Mouse (Mus musculus) midbrain, embryonic 11.5 days (tissue): ENCODE measurements around the gene Slc7a8. TPM values are rescaled to one million over a fixed set of nuclear protein-coding genes. Genes with fewer than 3 reads are reported as not detected.

ENCODE experiments used
- ATAC-seq: fragments of 200-750 bp; cut with Nextera tagmentation; 2 replicates; pipeline ENCODE4 v1.8.0; 2017; ENCODE audit warnings: moderate TSS enrichment, moderate library complexity; ENCODE audit not compliant: low FRiP score
- DNase-seq: peaks from one replicate; pipeline ENCODE4 v3.0.0; 2015; ENCODE audit warnings: low spot score; ENCODE audit errors: missing footprints
- H3K27ac ChIP-seq: fragments of 300-500 bp; sonication (generic); 2 replicates; pipeline ENCODE4 v1.5.1; 2014; ENCODE audit warnings: low read depth, low read length
- H3K27me3 ChIP-seq: fragments of 300-500 bp; sonication (generic); 2 replicates; pipeline ENCODE4 v1.6.1; 2014; ENCODE audit warnings: mild to moderate bottlenecking, low read length, moderate library complexity, mixed read lengths; ENCODE audit not compliant: control insufficient read depth, insufficient read depth
- H3K36me3 ChIP-seq: fragments of 300-500 bp; sonication (generic); 2 replicates; pipeline ENCODE4 v1.6.1; 2014; ENCODE audit warnings: mild to moderate bottlenecking, low read length, moderate library complexity, mixed read lengths; ENCODE audit not compliant: control insufficient read depth, insufficient read depth
- H3K4me1 ChIP-seq: fragments of 300-500 bp; sonication (generic); 2 replicates; pipeline ENCODE4 v1.6.1; 2014; ENCODE audit warnings: low read length; ENCODE audit not compliant: control insufficient read depth, insufficient read depth
- H3K4me2 ChIP-seq: fragments of 300-500 bp; sonication (generic); 2 replicates; pipeline ENCODE4 v1.6.1; 2014; ENCODE audit warnings: mild to moderate bottlenecking, moderate library complexity
- H3K4me3 ChIP-seq: fragments of 300-500 bp; sonication (generic); 2 replicates; pipeline ENCODE4 v1.5.1; 2014; ENCODE audit warnings: low read depth, low read length
- H3K9ac ChIP-seq: fragments of 300-500 bp; sonication (generic); 2 replicates; pipeline ENCODE4 v1.6.1; 2014; ENCODE audit warnings: low read length
- H3K9me3 ChIP-seq: fragments of 300-500 bp; sonication (generic); 2 replicates; pipeline ENCODE4 v1.6.1; 2016; ENCODE audit warnings: low read length; ENCODE audit not compliant: control insufficient read depth
- WGBS: fragments of 180-500 bp; shearing (Covaris S2); extraction: QIAGEN DNeasy Blood & Tissue Kit; methylation state at CpG from one replicate; pipeline ENCODE4 v1.1.7; 2014; 5-methylcytosine and 5-hydroxymethylcytosine counted together
- polyA plus RNA-seq: library from polyadenylated mRNA; unstranded; fragments of >200 nt; fragmentation: Nextera tagmentation; extraction: Ambion mirVana; gene quantifications from 2 replicates; pipeline ENCODE4 v1.2.1, GENCODE M21; 2014

Gene Slc7a8
- polyA plus RNA-seq, 1 experiment from 2014 or later: 2.8 TPM

GRCm38 (mm10) chr14:54802428-54802827 is 20.7 kb upstream of the Slc7a8 start:
- H3K4me3 ChIP-seq: no peak overlapping the region
- no peaks in the 10 kb centered on the region for H3K4me1 ChIP-seq
- no peak overlapping the region for H3K27ac ChIP-seq
- H3K36me3 ChIP-seq: no peaks in the 10 kb centered on the region
- DNase-seq: no peak
- no peak overlapping the region for H3K9ac ChIP-seq
- no peak for ATAC-seq
- no peak overlapping the region for H3K4me2 ChIP-seq
- H3K9me3 ChIP-seq: no peaks in the 10 kb centered on the region
- 90% methylated on average over 4 of the region's 4 CpGs for whole genome bisulfite sequencing
- no peaks in the 10 kb centered on the region for H3K27me3 ChIP-seq

- no peaks in the 10 kb centered on the region for H3K36me3 ChIP-seq
- 61% methylated on average over 10 of the region's 10 CpGs for WGBS
- no peak overlapping the region for H3K4me3 ChIP-seq
- no peaks in the 10 kb centered on the region for H3K27me3 ChIP-seq
- no peak for ATAC-seq
- H3K9ac ChIP-seq: no peak overlapping the region
- H3K9me3 ChIP-seq: no peaks in the 10 kb centered on the region
- no peak overlapping the region for H3K4me2 ChIP-seq
- H3K27ac ChIP-seq: no peak overlapping the region
- H3K4me1 ChIP-seq: no peaks in the 10 kb centered on the region
- no peak for DNase-seq
Measured at GRCm38 (mm10) chr14:54799686-54800085, 17.9 kb upstream of the Slc7a8 start.

- ATAC-seq (no peak), DNase-seq (no peak)
- Histone ChIP-seq H3K27me3 (no peaks in the 10 kb centered on the region), H3K4me2 (no peak overlapping the region), H3K9me3 (no peaks in the 10 kb centered on the region), H3K27ac (no peak overlapping the region), H3K4me3 (no peak overlapping the region), H3K4me1 (no peaks in the 10 kb centered on the region), H3K9ac (no peak overlapping the region), H3K36me3 (no peaks in the 10 kb centered on the region)
- WGBS: 94% methylated on average over 15 of the region's 15 CpGs
Measured at GRCm38 (mm10) chr14:54796760-54797159, 15.0 kb upstream of the Slc7a8 start.

- H3K27ac ChIP-seq: no peak overlapping the region
- no peaks in the 10 kb centered on the region for H3K9me3 ChIP-seq
- H3K36me3 ChIP-seq: no peaks in the 10 kb centered on the region
- no peak overlapping the region for H3K4me3 ChIP-seq
- no peak overlapping the region for H3K4me2 ChIP-seq
- H3K9ac ChIP-seq: no peak overlapping the region
- no peak for DNase-seq
- no peaks in the 10 kb centered on the region for H3K4me1 ChIP-seq
- no peaks in the 10 kb centered on the region for H3K27me3 ChIP-seq
- ATAC-seq: no peak
- 77% methylated on average over 1 of the region's 1 CpGs for WGBS
Measured at GRCm38 (mm10) chr14:54795901-54796300, 14.2 kb upstream of the Slc7a8 start.

DNA sequence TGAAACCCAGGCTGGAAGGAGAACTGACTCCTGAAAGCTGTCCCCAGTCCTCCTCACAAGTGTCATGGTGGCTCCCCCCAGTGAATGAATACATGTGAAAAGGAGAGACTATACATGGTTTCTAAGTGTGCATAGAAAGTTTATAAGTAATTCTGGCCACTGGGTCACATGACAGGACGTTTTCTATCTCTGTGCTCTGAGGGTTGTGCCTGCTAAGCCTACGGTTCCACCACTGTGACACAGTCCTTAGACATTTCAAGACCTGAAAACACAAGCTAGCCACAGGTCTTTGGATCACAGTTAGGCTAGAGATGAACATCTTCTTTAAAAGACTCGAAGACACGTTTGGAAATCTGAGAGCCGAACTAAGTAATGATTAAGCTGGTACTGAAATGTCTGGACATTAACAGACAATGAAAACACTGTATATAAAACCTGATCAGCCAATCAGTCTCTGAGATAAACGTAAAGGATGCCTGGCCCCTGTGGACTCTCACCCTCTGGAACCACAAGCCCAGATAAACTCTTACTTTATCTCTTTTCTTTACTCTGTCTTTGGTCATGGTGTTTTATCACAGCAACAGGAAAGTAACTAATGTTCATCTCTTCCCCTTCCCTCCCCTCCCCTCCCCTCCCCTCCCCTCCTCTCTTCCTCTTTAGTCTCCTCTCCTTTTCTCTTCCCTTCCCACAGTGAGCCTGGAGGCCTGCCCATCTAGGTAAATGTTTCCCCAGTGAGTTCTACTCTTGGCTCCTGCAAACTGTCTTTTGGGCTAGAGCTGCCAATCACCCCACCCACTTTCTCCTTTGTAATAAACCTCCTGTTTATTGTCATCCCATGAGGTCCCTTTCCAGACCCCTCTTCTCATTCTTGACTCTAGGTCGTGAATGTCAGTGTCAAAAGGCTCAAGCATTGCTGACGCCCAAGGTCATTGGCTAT is 12.4 kb upstream of the Slc7a8 start:
- no peak overlapping the region for H3K4me2 ChIP-seq
- no peaks in the 10 kb centered on the region for H3K9me3 ChIP-seq
- WGBS: 84% methylated on average over 8 of the region's 8 CpGs

DNA sequence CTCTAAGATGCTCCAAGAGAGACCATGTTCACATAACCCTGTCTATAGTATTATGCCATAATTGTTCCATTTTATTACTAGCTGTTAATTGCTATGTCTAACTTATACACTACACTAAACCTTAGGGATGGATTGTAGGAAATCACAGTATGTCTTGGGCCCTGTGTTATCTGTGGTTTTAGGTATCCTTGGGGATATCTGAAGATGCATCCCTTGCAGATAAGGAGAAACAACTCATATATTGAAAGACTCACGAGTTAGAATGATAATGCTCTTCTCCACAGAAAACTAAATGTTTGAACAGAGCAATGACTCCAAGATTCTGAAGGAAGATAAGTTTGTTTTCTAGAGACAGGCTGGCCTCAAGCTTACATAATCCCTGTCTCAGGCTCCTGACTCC is 11.6 kb upstream of the Slc7a8 start:
- no peak for ATAC-seq
- H3K4me1 ChIP-seq: no peaks in the 10 kb centered on the region
- H3K9ac ChIP-seq: no peak overlapping the region
- H3K4me2 ChIP-seq: no peak overlapping the region
- no peak for DNase-seq
- H3K4me3 ChIP-seq: no peak overlapping the region
- H3K27me3 ChIP-seq: no peaks in the 10 kb centered on the region
- no peaks in the 10 kb centered on the region for H3K36me3 ChIP-seq
- no peaks in the 10 kb centered on the region for H3K9me3 ChIP-seq
- 81% methylated on average over 1 of the region's 1 CpGs for WGBS
- no peak overlapping the region for H3K27ac ChIP-seq

More for the DNA sequence above, 12.4 kb upstream of the Slc7a8 start:
- Histone ChIP-seq H3K36me3 (no peaks in the 10 kb centered on the region), H3K27me3 (no peaks in the 10 kb centered on the region), H3K4me1 (no peaks in the 10 kb centered on the region), H3K27ac (no peak overlapping the region), H3K9ac (no peak overlapping the region), H3K4me3 (no peak overlapping the region)
- no peak for DNase-seq
- ATAC-seq: no peak

DNA sequence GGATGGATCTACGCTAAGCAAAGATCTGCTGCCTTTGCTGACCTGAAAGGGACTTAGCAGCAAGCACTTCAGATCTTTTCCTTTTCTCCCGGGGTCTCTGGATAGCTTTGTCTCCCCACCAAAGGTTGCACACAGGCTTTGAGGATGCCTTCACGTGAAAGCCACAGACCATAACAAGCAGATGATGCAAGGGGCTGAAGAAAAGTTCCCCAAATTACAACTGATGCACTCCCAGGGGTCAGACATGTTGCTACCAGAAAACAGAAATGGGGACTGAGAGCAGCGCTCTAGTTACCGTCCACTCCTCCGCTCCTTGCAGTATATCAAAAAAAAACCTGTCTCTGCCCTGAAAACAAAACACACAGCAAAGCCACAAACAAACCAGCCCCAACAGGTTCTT is 10.4 kb upstream of the Slc7a8 start:
- DNase-seq (no peak), ATAC-seq (no peak)

DNA sequence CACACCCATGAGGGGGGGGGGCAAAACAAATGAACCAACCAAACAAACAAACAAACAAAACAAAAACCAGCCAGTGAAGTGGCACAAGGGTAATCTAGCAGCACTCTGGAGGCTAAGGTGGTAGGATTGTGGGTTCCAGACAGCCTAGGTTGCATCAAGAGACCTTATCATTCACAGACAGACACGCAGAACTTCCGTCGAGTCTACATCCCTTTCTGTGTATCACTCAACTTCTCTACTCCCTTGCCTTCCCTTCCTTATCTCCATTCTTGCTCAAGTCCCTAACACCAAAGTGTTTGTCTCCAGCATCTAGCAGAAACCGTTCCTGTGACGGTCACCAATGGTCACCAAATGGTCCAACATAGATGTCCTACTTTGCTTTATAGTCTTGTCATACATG is 6.5 kb upstream of the Slc7a8 start:
- no peak for DNase-seq
- Histone ChIP-seq H3K36me3 (no peaks in the 10 kb centered on the region), H3K27me3 (no peaks in the 10 kb centered on the region), H3K9ac (no peak overlapping the region), H3K4me1 (no peaks in the 10 kb centered on the region), H3K27ac (no peak overlapping the region), H3K4me3 (no peak overlapping the region), H3K4me2 (no peak overlapping the region), H3K9me3 (no peaks in the 10 kb centered on the region)
- no peak for ATAC-seq
- 91% methylated on average over 5 of the region's 5 CpGs for WGBS

More for the DNA sequence above, 10.4 kb upstream of the Slc7a8 start:
- no peak overlapping the region for H3K9ac ChIP-seq
- 79% methylated on average over 6 of the region's 6 CpGs for WGBS
- no peak overlapping the region for H3K4me3 ChIP-seq
- no peaks in the 10 kb centered on the region for H3K27me3 ChIP-seq
- H3K9me3 ChIP-seq: no peaks in the 10 kb centered on the region
- no peaks in the 10 kb centered on the region for H3K4me1 ChIP-seq
- no peaks in the 10 kb centered on the region for H3K36me3 ChIP-seq
- no peak overlapping the region for H3K4me2 ChIP-seq
- no peak overlapping the region for H3K27ac ChIP-seq

GRCm38 (mm10) chr14:54787226-54787625 is 5.5 kb upstream of the Slc7a8 start:
- Histone ChIP-seq H3K4me3 (no peak overlapping the region), H3K27me3 (no peaks in the 10 kb centered on the region), H3K9ac (no peak overlapping the region), H3K36me3 (no peaks in the 10 kb centered on the region), H3K4me2 (no peak overlapping the region), H3K4me1 (no peaks in the 10 kb centered on the region), H3K9me3 (no peaks in the 10 kb centered on the region), H3K27ac (no peak overlapping the region)
- ATAC-seq: no peak
- 48% methylated on average over 4 of the region's 4 CpGs for WGBS
- DNase-seq: no peak
